Mouse (Mus musculus) embryonic facial prominence, embryonic 12.5 days (tissue): ENCODE results near the gene Ccnd2. TPM values are rescaled to one million over a fixed set of nuclear protein-coding genes. Genes with fewer than 3 reads are reported as not detected.

Experiments used
- ATAC-seq: fragments of 200-750 bp; cut with Nextera tagmentation; 2 replicates; pipeline ENCODE4 v1.8.0; 2017; ENCODE audit not compliant: insufficient number of reproducible peaks, insufficient read depth, low FRiP score, low TSS enrichment
- H3K27ac ChIP-seq: fragments of 300-500 bp; sonication (generic); 2 replicates; pipeline ENCODE4 v1.5.1; 2016; ENCODE audit warnings: mild to moderate bottlenecking
- H3K27me3 ChIP-seq: fragments of 300-500 bp; sonication (generic); 2 replicates; pipeline ENCODE4 v1.6.1; 2016; ENCODE audit warnings: mild to moderate bottlenecking, moderate library complexity
- H3K36me3 ChIP-seq: fragments of 300-500 bp; sonication (generic); 2 replicates; pipeline ENCODE4 v1.6.1; 2016; ENCODE audit warnings: mild to moderate bottlenecking
- H3K4me1 ChIP-seq: fragments of 300-500 bp; sonication (generic); 2 replicates; pipeline ENCODE4 v1.6.1; 2016
- H3K4me2 ChIP-seq: fragments of 300-500 bp; sonication (generic); replicated peaks from 2 replicates; pipeline ENCODE4 v1.6.1; 2016; ENCODE audit warnings: mild to moderate bottlenecking, moderate library complexity
- H3K4me3 ChIP-seq: fragments of 300-500 bp; sonication (generic); 2 replicates; pipeline ENCODE4 v1.5.1; 2016; ENCODE audit warnings: mild to moderate bottlenecking
- H3K9ac ChIP-seq: fragments of 300-500 bp; sonication (generic); 2 replicates; pipeline ENCODE4 v1.6.1; 2016; ENCODE audit warnings: mild to moderate bottlenecking, moderate library complexity
- H3K9me3 ChIP-seq: fragments of 300-500 bp; sonication (generic); 2 replicates; pipeline ENCODE4 v1.6.1; 2016; ENCODE audit warnings: mild to moderate bottlenecking, moderate library complexity
- WGBS: fragments of 180-500 bp; shearing (Covaris S2); methylation state at CpG from one replicate; pipeline ENCODE4 v1.1.7; 2016; 5-methylcytosine and 5-hydroxymethylcytosine counted together
- polyA plus RNA-seq: library from polyadenylated mRNA; unstranded; fragments of >200 nt; fragmentation: Nextera tagmentation; extraction: Ambion mirVana; gene quantifications from 2 replicates; pipeline ENCODE4 v1.2.1, GENCODE M21; 2016

Ccnd2 gene
- polyA plus RNA-seq, 1 experiment from 2014 or later: 908 TPM

GRCm38 (mm10) chr6:127104396-127105029 lies 47.5 kb downstream of the Ccnd2 start:
- H3K27ac ChIP-seq: no peak overlapping the region
- H3K4me2 ChIP-seq: no peak overlapping the region
- H3K9me3 ChIP-seq: no peaks in the 10 kb centered on the region
- no peak overlapping the region for H3K9ac ChIP-seq
- peaks cover 6% of the 10 kb centered on the region for H3K4me1 ChIP-seq
- no peaks in the 10 kb centered on the region for H3K27me3 ChIP-seq
- no peak for ATAC-seq
- H3K36me3 ChIP-seq: peaks cover 5% of the 10 kb centered on the region; the same call in 1 of the 2 replicates
- H3K4me3 ChIP-seq: no peak overlapping the region
- 92% methylated on average over 7 of the region's 7 CpGs for WGBS

GRCm38 (mm10) chr6:127103506-127104275 lies 48.3 kb downstream of the Ccnd2 start:
- Histone ChIP-seq H3K4me1 (peaks cover 4% of the 10 kb centered on the region), H3K27ac (no peak overlapping the region), H3K9me3 (no peaks in the 10 kb centered on the region), H3K4me3 (no peak overlapping the region), H3K9ac (no peak overlapping the region), H3K27me3 (no peaks in the 10 kb centered on the region), H3K4me2 (no peak overlapping the region), H3K36me3 (peaks cover 5% of the 10 kb centered on the region; the same call in 1 of the 2 replicates)
- ATAC-seq: no peak
- 90% methylated on average over 6 of the region's 6 CpGs for WGBS

- 69% methylated on average over 7 of the region's 7 CpGs for WGBS
- no peak overlapping the region for H3K4me3 ChIP-seq
These were observed 57.4 kb downstream of the Ccnd2 start for GRCm38 (mm10) chr6:127094565-127094964.

GRCm38 (mm10) chr6:127086739-127087138 lies 65.3 kb downstream of the Ccnd2 start:
- H3K4me2 ChIP-seq: no peak overlapping the region
- no peak for ATAC-seq
- H3K9me3 ChIP-seq: no peaks in the 10 kb centered on the region
- H3K4me3 ChIP-seq: no peak overlapping the region
- 53% methylated on average over 4 of the region's 4 CpGs for WGBS
- H3K4me1 ChIP-seq: no peaks in the 10 kb centered on the region
- peaks cover 23% of the 10 kb centered on the region; the same call in 1 of the 2 replicates for H3K36me3 ChIP-seq
- H3K27me3 ChIP-seq: no peaks in the 10 kb centered on the region; the same call in 1 of the 2 replicates
- H3K27ac ChIP-seq: no peak overlapping the region
- H3K9ac ChIP-seq: no peak overlapping the region

More at GRCm38 (mm10) chr6:127094565-127094964, 57.4 kb downstream of the Ccnd2 start:
- Histone ChIP-seq H3K4me2 (no peak overlapping the region), H3K9me3 (no peaks in the 10 kb centered on the region), H3K9ac (no peak overlapping the region), H3K27ac (no peak overlapping the region), H3K27me3 (no peaks in the 10 kb centered on the region), H3K4me1 (no peaks in the 10 kb centered on the region), H3K36me3 (peaks cover 7% of the 10 kb centered on the region; the same call in 1 of the 2 replicates)
- no peak for ATAC-seq

DNA sequence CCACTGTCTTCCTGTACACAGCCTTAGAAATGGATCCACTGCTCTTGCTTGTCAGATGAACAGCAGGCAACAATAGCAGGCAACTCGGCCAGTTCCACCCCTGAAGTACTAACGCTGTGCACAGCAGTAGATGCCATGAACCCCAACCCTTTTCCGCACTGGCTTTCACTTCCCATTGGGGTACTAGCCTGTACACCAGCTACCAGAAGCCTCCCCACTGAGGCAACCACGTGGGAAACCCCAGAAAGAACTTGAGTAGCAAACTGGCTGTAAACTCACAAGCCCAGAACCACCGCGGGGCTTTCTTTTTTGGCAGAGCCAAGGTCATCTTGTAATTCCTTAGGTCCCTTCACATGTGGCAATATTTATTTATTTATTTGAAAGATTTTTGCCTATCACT lies 70.2 kb downstream of the Ccnd2 start:
- H3K27me3 ChIP-seq: peaks cover 10% of the 10 kb centered on the region
- no peak overlapping the region for H3K4me2 ChIP-seq
- WGBS: 75% methylated on average over 6 of the region's 6 CpGs
- H3K36me3 ChIP-seq: no peaks in the 10 kb centered on the region
- H3K4me1 ChIP-seq: 0 out of 2 replicates have a peak, but pooled peaks cover 4% of the 10 kb centered on the region
- no peak for ATAC-seq
- H3K9ac ChIP-seq: no peak overlapping the region
- H3K27ac ChIP-seq: no peak overlapping the region
- H3K4me3 ChIP-seq: no peak overlapping the region
- H3K9me3 ChIP-seq: no peaks in the 10 kb centered on the region

DNA sequence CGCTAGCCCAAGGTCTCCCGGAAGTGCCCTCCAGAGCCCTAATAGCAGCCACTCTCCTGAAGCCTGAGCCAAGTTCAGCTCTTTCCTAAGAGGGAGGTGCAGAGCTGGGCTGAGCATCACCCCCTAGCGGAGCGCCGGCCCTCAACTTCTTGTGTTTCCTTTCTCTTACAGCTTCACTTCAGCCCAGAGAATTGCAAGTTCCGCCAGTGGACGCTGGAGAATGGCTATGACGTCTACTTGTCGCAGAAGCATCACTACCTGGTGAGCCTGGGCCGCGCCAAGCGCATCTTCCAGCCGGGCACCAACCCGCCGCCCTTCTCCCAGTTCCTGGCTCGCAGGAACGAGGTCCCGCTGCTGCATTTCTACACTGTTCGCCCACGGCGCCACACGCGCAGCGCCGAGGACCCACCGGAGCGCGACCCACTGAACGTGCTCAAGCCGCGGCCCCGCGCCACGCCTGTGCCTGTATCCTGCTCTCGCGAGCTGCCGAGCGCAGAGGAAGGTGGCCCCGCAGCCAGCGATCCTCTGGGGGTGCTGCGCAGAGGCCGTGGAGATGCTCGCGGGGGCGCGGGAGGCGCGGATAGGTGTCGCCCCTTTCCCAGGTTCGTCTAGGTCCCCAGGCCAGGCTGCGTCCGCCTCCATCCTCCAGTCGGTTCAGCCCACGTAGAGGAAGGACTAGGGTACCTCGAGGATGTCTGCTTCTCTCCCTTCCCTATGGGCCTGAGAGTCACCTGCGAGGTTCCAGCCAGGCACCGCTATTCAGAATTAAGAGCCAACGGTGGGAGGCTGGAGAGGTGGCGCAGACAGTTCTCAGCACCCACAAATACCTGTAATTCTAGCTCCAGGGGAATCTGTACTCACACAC lies 71.9 kb downstream of the Ccnd2 start:
- ATAC-seq: peak; percentile 82; the same call in 1 of the 2 replicates
- WGBS: 2% methylated on average over 59 of the region's 59 CpGs

More for the DNA sequence above, 71.9 kb downstream of the Ccnd2 start:
- Histone ChIP-seq H3K9ac (peak overlapping the region; percentile 72), H3K4me3 (peak overlapping the region; percentile 61), H3K27me3 (peaks cover 15% of the 10 kb centered on the region), H3K36me3 (no peaks in the 10 kb centered on the region), H3K4me2 (peak overlapping the region; percentile 95), H3K4me1 (0 out of 2 replicates have a peak, but pooled peaks cover 4% of the 10 kb centered on the region), H3K27ac (no peak overlapping the region), H3K9me3 (no peaks in the 10 kb centered on the region)

Other genes starting within 250 kb of the Ccnd2 start
- gene Dyrk4, start 230.4 kb downstream of the Ccnd2 start, polyA plus RNA-seq: 0.14 and 0.33 TPM in 2 replicates
- gene Rad51ap1, start 212.6 kb downstream of the Ccnd2 start, polyA plus RNA-seq: 58.0 and 66.0 TPM in 2 replicates
- gene D6Wsu163e, start 212.2 kb downstream of the Ccnd2 start, polyA plus RNA-seq: 15.5 and 16.0 TPM in 2 replicates
- gene Fgf6, start 136.6 kb downstream of the Ccnd2 start, polyA plus RNA-seq: 0.24 and 0.29 TPM in 2 replicates
- gene Fgf23, start 79.3 kb downstream of the Ccnd2 start, polyA plus RNA-seq: 0.09 and 0.20 TPM in 2 replicates
- gene Tigar, start 42.6 kb downstream of the Ccnd2 start, polyA plus RNA-seq: 4.2 and 4.3 TPM in 2 replicates